Mouse (Mus musculus): Measurements from ENCODE around the gene Nxt2. TPM values are rescaled to one million over a fixed set of nuclear protein-coding genes. Genes with fewer than 3 reads are reported as not detected.

Nxt2 gene
- total RNA-seq, 2 experiments from 2014 or later, result 11.4 to 12.4 TPM

Other genes with a start within 250 kb of the Nxt2 start
- under 1 TPM; 0.46 to 0.66 TPM for gene Gucy2f, start 29.8 kb upstream of the Nxt2 start, total RNA-seq (2021)
- 10 to 100 TPM; 14.5 to 15.0 TPM for gene Kcne1l, start 79.5 kb downstream of the Nxt2 start, total RNA-seq (2021)
- 10 to 100 TPM; 59.3 to 59.6 TPM for gene Acsl4, start 163.8 kb downstream of the Nxt2 start, total RNA-seq (2021)